Mouse (Mus musculus) midbrain, postnatal 0 days (tissue): ENCODE results near the gene Letm1. TPM values are rescaled to one million over a fixed set of nuclear protein-coding genes. Genes with fewer than 3 reads are reported as not detected.
A peak's percentile ranks its signal among the peaks of the same experiment; 100 is the strongest.

Experiments used
- ATAC-seq: fragments of 200-750 bp; cut with Nextera tagmentation; 2 replicates; pipeline ENCODE4 v1.8.0; 2017; ENCODE audit warnings: moderate number of reproducible peaks, mild to moderate bottlenecking, moderate TSS enrichment, moderate library complexity; ENCODE audit not compliant: low FRiP score
- DNase-seq: peaks from one replicate; pipeline ENCODE4 v3.0.0-alpha.2; 2015; ENCODE audit warnings: low spot score
- H3K27ac ChIP-seq: fragments of 300-500 bp; sonication (generic); 2 replicates; pipeline ENCODE4 v1.5.1; 2014; ENCODE audit warnings: low read depth, mild to moderate bottlenecking, low read length, mixed read lengths
- H3K27me3 ChIP-seq: fragments of 300-500 bp; sonication (generic); 2 replicates; pipeline ENCODE4 v1.6.1; 2014; ENCODE audit warnings: low read length, control low read depth, mixed read lengths; ENCODE audit not compliant: insufficient read depth
- H3K36me3 ChIP-seq: fragments of 300-500 bp; sonication (generic); 2 replicates; pipeline ENCODE4 v1.6.1; 2014; ENCODE audit warnings: low read length, control low read depth, mixed read lengths; ENCODE audit not compliant: insufficient read depth
- H3K4me1 ChIP-seq: fragments of 300-500 bp; sonication (generic); 2 replicates; pipeline ENCODE4 v1.6.1; 2014; ENCODE audit warnings: mild to moderate bottlenecking, control low read depth, antibody characterized with exemption, low read length, mixed read lengths; ENCODE audit not compliant: insufficient read depth
- H3K4me2 ChIP-seq: fragments of 300-500 bp; sonication (generic); 2 replicates; pipeline ENCODE4 v1.6.1; 2014; ENCODE audit warnings: low read depth, mild to moderate bottlenecking, low read length, mixed read lengths; ENCODE audit not compliant: poor library complexity, severe bottlenecking
- H3K4me3 ChIP-seq: fragments of 300-500 bp; sonication (generic); 2 replicates; pipeline ENCODE4 v1.5.1; 2014; ENCODE audit warnings: low read depth, mild to moderate bottlenecking, low read length, moderate library complexity
- H3K9ac ChIP-seq: fragments of 300-500 bp; sonication (generic); replicated peaks from 2 replicates; pipeline ENCODE4 v1.6.1; 2014; ENCODE audit warnings: mild to moderate bottlenecking, low read length, moderate library complexity, mixed read lengths; ENCODE audit not compliant: poor library complexity, severe bottlenecking
- H3K9me3 ChIP-seq: fragments of 300-500 bp; sonication (generic); 2 replicates; pipeline ENCODE4 v1.6.1; 2016; ENCODE audit warnings: low read length, control low read depth
- CTCF ChIP-seq: IDR thresholded peaks from 2 replicates; pipeline ENCODE4 v1.5.1; 2016; ENCODE audit warnings: antibody characterized with exemption, mild to moderate bottlenecking
- WGBS: fragments of 180-500 bp; shearing (Covaris S2); extraction: QIAGEN DNeasy Blood & Tissue Kit; methylation state at CpG from one replicate; pipeline ENCODE4 v1.1.7; 2014; 5-methylcytosine and 5-hydroxymethylcytosine counted together
- polyA plus RNA-seq: library from polyadenylated mRNA; unstranded; fragments of >200 nt; fragmentation: Nextera tagmentation; extraction: Ambion mirVana; gene quantifications from 2 replicates; pipeline ENCODE4 v1.2.1, GENCODE M21; 2015
- total RNA-seq: library from RNA; depleted of rRNA; stranded (reverse); fragments of >200 nt; gene quantifications from 2 replicates; pipeline ENCODE4 v1.2.3, GENCODE M21; 2014

Gene Letm1
- total and polyA plus RNA-seq, 2 experiments from 2014 or later, result 61.7 to 78.2 TPM

GRCm38 (mm10) chr5:33726081-33726647 is 56.5 kb downstream of the Letm1 start:
- no peak overlapping the region for H3K4me3 ChIP-seq
- peaks cover 29% of the 10 kb centered on the region for H3K27me3 ChIP-seq
- no peaks in the 10 kb centered on the region for H3K36me3 ChIP-seq
- TF ChIP-seq CTCF, result no peak
- H3K4me1 ChIP-seq, result peaks cover 2% of the 10 kb centered on the region; the same call in 1 of the 2 replicates
- H3K9ac ChIP-seq, result no peak overlapping the region
- WGBS, result 61% methylated on average over 7 of the region's 7 CpGs
- ATAC-seq (peak; percentile 28; the same call in 1 of the 2 replicates), DNase-seq (peak; percentile 73)
- 0 out of 2 replicates have a peak overlapping the region, but pooled peaks have one; percentile 9 for H3K4me2 ChIP-seq
- H3K27ac ChIP-seq, result 0 out of 2 replicates have a peak overlapping the region, but pooled peaks have one; percentile 59
- no peaks in the 10 kb centered on the region for H3K9me3 ChIP-seq

- H3K4me3 ChIP-seq, result peak overlapping the region; percentile 58
- 5% methylated on average over 36 of the region's 36 CpGs for WGBS
- ATAC-seq (no peak), DNase-seq (no peak)
- H3K9ac ChIP-seq, result peak overlapping the region; percentile 62
- H3K4me1 ChIP-seq, result peaks cover 2% of the 10 kb centered on the region; the same call in 1 of the 2 replicates
- TF ChIP-seq CTCF, result no peak
- peak overlapping the region; percentile 69 for H3K4me2 ChIP-seq
- H3K36me3 ChIP-seq, result no peaks in the 10 kb centered on the region
- peaks cover 46% of the 10 kb centered on the region for H3K27me3 ChIP-seq
- no peaks in the 10 kb centered on the region for H3K9me3 ChIP-seq
- H3K27ac ChIP-seq, result no peak overlapping the region
These were observed 58.8 kb downstream of the Letm1 start for GRCm38 (mm10) chr5:33723641-33724465.

- no peak for DNase-seq
- no peaks in the 10 kb centered on the region for H3K36me3 ChIP-seq
- peak; percentile 33 for TF ChIP-seq CTCF
- H3K4me2 ChIP-seq, result peak overlapping the region; percentile 69
- H3K27ac ChIP-seq, result peak overlapping the region; percentile 51
- H3K4me3 ChIP-seq, result peak overlapping the region; percentile 58
- H3K9ac ChIP-seq, result peak overlapping the region; percentile 62
- H3K27me3 ChIP-seq, result peaks cover 46% of the 10 kb centered on the region
- H3K9me3 ChIP-seq, result no peaks in the 10 kb centered on the region
- H3K4me1 ChIP-seq, result peaks cover 2% of the 10 kb centered on the region; the same call in 1 of the 2 replicates
- no peak for ATAC-seq
- under 1% methylated on average over 59 of the region's 61 CpGs for WGBS
These were observed 59.5 kb downstream of the Letm1 start for GRCm38 (mm10) chr5:33723019-33723640.

- Histone ChIP-seq H3K4me1 (peaks cover 2% of the 10 kb centered on the region; the same call in 1 of the 2 replicates), H3K36me3 (no peaks in the 10 kb centered on the region), H3K9me3 (no peaks in the 10 kb centered on the region), H3K4me2 (peak overlapping the region; percentile 69), H3K4me3 (peak overlapping the region; percentile 58), H3K27ac (peak overlapping the region; percentile 51), H3K27me3 (peaks cover 46% of the 10 kb centered on the region), H3K9ac (peak overlapping the region; percentile 62)
- TF ChIP-seq CTCF, result no peak
- ATAC-seq (0 out of 2 replicates have a peak, but pooled peaks have one; percentile 6), DNase-seq (no peak)
- WGBS, result under 1% methylated on average over 53 of the region's 53 CpGs
These were observed 60.2 kb downstream of the Letm1 start for GRCm38 (mm10) chr5:33722266-33723018.

GRCm38 (mm10) chr5:33721541-33722265 is 60.9 kb downstream of the Letm1 start, which contains the start of gene Fgfr3:
Gene Fgfr3, plus strand, starts transcription at chr5:33721674.
- Histone ChIP-seq H3K9me3 (no peaks in the 10 kb centered on the region), H3K36me3 (no peaks in the 10 kb centered on the region), H3K4me1 (peaks cover 2% of the 10 kb centered on the region; the same call in 1 of the 2 replicates), H3K4me3 (peak within 1 kb of the TSS; percentile 58), H3K27me3 (peaks cover 46% of the 10 kb centered on the region), H3K27ac (peak within 1 kb of the TSS; percentile 51), H3K9ac (peak within 1 kb of the TSS; percentile 62), H3K4me2 (peak within 1 kb of the TSS; percentile 69)
- under 1% methylated on average over 63 of the region's 73 CpGs for WGBS
- TF ChIP-seq CTCF, result no peak
- ATAC-seq, result peak; percentile 55
- peak; percentile 50 for DNase-seq
